Mouse (Mus musculus) urinary bladder, postnatal 14 days (tissue): Measurements from ENCODE around the gene Sh3bp5.
A peak's percentile ranks its signal among the peaks of the same experiment; 100 is the strongest.

ENCODE experiments used
- DNase-seq: peaks from one replicate; pipeline ENCODE4 v3.0.0; 2021; ENCODE audit warnings: low spot score

Sh3bp5 gene

DNA sequence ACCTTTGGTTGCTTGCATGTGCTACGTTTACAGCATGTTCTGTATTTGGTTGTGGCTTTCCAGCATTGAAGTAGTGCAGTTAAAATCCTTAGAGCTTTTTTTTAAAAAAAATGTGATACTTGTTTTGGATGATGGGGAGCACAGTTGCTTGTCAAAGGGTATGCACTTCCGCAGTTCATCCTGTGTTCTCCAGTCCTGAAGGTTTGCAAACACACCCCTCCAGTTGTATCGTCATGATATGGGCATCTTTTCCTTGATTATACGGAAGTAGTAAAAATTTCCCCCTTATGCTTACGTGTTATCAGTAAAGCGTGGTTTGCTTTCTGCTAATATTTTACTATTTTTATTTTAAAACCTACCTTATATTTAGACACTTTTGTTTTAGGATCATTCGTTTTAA lies 98.5 kb downstream of the Sh3bp5 start:
- no peak for DNase-seq

DNA sequence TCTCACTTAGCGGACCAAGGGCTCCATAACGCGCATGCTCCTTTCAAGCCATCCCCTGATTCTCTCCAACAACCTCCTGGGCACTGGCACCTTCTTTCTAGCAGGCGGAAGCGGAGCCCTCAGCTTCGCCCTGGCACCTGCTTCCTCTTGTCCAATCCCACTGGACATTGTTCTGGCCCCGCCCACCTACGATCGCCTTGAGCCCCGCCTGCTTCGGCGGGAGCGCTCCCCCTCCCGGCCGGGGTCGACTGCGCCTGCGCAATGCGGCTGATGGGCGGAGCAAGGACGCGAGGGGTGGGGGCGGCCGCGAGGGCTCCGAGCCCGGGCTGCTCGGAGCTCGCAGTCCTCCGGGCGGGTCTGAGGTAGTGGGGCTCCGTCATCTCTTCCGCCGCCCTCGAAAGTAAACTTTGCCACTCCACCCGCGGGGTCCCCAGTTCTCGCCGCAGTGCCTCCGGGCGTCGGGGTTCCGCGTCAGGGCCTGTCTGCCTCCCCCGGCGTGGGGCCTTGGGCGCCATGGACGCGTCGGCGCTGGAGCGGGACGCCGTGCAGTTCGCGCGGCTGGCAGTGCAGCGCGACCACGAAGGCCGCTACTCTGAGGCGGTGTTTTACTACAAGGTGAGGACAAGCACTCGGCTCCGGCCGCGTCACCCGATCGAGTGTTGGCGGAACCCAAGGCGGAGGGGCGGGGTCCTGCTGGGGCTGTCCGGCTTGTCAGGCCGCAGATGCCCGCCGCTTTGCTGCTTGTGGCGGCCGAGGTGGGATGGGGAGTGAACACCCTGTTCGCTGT lies 99.3 kb downstream of the Sh3bp5 start, which contains the start of gene Capn7:
Gene Capn7, plus strand, starts transcription at position 270 of the 787 bp plus-strand sequence.
- DNase-seq, result peak; percentile 99

DNA sequence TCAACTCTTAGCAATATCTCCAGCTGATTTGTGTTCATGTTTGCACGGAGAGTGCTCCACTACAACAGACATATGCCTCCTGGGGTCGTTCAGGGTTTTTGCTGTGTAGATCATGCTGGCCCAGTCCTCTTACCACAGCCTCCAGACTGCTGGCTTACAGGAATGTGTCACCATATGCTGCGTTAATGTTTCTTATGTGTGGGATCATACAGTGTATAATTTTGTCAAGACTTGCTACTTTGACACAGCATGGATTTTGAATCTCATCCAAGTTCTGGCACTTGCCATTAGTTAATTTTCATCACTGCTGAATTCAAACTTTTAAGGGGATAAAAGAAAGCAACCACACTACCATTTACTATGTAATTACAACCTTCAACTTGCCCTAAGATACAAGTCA lies 100.1 kb downstream of the Sh3bp5 start:
- no peak for DNase-seq

DNA sequence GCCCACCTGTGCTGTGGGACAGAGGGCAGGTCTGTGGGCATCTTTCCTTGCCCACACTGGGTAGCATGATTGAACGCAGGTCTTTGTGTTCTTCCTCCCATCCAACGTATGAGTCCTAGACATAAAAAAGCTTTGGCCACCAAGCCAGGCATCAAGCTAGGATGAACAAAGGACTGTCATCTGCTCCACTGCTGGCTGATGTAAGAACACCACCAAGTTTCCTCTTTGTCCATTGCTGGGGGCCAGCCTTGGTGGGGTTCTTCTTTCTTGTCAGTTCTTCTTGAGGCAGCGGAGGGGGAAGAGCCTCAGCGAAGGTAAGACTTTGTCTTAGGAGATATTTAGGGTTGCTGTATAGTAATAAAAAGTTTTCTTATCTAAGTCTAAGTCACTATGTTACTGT lies 104.9 kb downstream of the Sh3bp5 start:
- no peak for DNase-seq

DNA sequence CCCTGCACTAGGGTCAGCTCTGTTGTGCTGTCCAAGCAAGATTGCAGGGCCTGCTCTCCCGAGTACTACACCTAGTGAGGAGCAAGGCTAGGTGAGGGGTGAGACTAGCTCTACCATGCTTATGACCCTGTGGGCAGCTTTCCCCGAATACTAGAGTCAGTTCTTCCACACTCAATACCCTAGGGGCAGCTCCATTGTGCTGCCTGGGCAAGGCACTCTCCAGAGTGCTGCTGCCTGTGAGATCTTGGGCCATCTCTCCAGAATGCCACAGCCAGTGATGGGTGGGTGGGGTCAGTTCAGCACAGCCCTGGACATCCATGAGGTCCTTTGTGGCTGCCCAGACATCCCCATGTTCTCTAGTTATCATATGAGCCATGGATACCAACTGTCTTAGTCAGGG lies 106.1 kb downstream of the Sh3bp5 start:
- DNase-seq, result no peak

GRCm38 (mm10) chr14:31327681-31328080 lies 108.2 kb downstream of the Sh3bp5 start:
- no peak for DNase-seq

GRCm38 (mm10) chr14:31327196-31327595 lies 108.7 kb downstream of the Sh3bp5 start:
- DNase-seq, result no peak

DNA sequence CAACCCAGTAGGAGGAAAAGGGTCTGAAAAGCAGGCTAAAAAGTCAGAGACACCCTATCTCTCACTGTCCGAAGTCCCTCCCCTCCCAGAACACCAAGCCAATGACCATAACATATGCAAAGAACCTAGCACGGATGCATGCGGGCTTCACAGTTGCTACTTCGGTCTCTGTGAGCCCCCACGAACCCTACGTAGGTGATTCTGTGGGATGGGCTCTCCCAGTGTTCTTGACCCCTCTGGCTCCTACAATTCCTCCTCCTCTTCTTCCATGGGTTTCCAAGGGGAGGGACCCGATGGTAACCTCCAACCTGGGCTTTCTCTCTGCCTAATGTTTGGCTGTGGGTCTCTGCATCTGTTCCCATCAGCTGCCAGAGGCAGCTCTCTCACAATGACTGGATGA lies 109.1 kb downstream of the Sh3bp5 start:
- no peak for DNase-seq

- DNase-seq, result no peak
These were observed 110.3 kb downstream of the Sh3bp5 start for GRCm38 (mm10) chr14:31325551-31325950.

GRCm38 (mm10) chr14:31324851-31325250 lies 111.0 kb downstream of the Sh3bp5 start:
- no peak for DNase-seq

DNA sequence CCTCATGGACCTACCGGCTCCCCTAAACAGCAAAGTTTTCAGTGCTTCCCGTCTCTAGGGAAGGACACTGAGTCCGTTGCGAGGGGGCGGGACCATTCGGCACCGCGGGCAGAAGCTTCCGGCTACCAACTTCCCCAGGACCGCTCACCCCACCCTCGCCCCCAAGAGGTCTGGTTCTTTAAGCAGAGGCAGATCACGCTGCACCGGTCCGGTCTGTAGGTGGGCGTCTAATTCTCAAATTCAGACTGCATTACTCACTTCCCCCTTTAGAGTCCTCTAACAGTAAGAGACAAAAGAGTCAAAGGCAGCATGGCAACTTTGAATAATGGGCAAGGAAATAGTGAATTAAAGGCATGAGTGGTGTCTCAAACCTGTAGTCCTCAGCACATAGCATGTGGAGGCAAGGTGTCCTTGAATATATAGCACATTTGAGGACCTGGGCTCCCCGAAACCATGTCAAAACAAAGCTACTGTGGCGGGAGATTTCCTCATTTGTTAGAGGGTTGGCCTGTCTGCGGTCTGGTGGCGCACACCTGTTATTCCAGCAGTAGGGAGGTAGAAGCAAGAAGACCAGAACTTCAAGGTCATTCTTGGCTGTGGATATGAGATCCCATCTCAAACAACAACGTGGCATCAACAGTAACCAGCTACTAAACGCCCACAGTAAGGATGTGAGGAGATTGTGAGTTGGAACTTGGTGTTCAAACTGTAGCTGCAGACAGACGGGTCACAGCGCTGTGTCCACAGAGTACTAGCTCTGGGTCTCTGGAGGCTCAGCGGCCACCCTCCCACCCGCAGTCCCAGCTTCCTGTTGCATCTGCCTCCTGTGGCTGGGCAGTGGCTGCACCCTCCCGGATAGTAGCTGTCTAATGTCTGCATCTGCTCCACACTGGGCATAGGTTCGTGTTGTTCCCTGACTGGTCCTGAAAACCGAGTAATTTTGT lies 111.8 kb downstream of the Sh3bp5 start, which contains the start of gene Dnah1:
Gene Dnah1, minus strand, starts transcription at position 48 of the 944 bp plus-strand sequence.
- peak; percentile 43 for DNase-seq

DNA sequence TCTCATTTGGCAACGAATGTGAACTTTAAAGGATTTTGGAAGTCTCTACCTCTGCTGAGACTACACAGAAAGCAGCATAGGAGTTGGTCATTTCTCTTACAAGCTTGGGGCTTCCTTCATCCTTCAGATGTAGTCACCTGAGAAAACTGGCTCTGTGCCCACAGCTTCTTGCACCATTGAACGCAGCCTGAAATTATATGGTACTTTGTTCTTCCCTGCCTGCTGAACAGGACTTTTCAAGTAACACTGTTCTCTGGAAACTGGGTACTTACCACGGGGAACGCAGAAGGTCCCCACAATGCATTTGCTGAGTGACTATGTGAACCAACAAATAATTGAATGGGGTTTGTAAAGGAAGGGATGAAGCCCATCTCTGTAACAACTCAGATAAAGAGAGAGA lies 112.7 kb downstream of the Sh3bp5 start:
- no peak for DNase-seq

- no peak for DNase-seq
These were observed 113.7 kb downstream of the Sh3bp5 start for GRCm38 (mm10) chr14:31322191-31322590.

DNA sequence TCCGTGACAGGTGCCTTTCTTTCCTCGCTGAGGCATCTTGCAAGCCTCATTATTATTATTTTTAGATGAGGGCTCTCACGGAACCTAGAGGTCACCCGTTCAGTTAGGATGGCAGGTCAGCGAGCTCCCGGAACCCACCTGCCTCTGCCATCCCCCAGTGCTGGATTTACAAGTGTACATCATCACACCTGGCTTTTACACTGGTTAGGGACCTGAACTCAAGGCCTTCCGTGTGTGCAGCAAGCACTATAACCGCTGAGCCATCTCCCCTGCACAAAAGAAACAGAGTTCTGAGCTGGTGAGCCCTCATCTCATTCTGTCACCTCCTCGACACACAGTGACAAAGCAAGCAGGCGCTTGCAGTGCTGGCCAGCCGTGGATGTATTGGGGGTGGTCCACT lies 114.7 kb downstream of the Sh3bp5 start:
- no peak for DNase-seq

- DNase-seq, result no peak
These were observed 116.3 kb downstream of the Sh3bp5 start for GRCm38 (mm10) chr14:31319546-31319945.

- DNase-seq, result no peak
These were observed 118.1 kb downstream of the Sh3bp5 start for GRCm38 (mm10) chr14:31317754-31318153.

- no peak for DNase-seq
These were observed 119.3 kb downstream of the Sh3bp5 start for GRCm38 (mm10) chr14:31316613-31317012.

DNA sequence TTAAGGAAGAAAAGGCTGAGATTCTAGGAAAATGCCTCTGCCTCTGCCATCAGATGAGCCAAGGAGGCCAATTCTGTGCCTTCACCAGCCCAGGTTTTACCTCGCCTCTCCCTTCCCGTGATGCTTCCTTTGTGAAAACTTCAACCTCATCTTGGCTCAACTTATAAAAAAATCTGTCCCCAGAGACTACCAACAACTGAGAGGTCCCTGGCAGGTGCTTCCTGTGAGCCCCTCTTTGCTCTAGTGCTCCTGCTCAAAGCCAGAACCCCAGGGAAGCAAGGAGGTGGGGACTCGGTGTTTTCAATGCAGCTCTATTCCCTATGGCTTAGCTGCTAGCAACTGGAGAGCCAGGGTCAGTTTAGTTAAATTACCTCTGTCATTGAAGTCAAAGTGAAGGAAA lies 122.7 kb downstream of the Sh3bp5 start:
- DNase-seq, result no peak
